Mouse (Mus musculus): ENCODE data around the gene Clca2. TPM values are rescaled to one million over a fixed set of nuclear protein-coding genes. Genes with fewer than 3 reads are reported as not detected.
"Not testable (repeated sequence)": the region's sequence is repeated elsewhere in the genome, so short reads cannot be mapped to it uniquely, and the experiment has no call there.

The Clca2 gene
- total RNA-seq, 4 experiments from 2014 or later, result 0.10 to 0.16 TPM; not detected in 2

- DNase-seq (ENCODE audit: low spot score in 2 of 2), result no peak
Observed at GRCm38 (mm10) chr3:145086180-145086579, 13.1 kb downstream of the Clca2 start.

- no peak for DNase-seq (ENCODE audit: low spot score in 2 of 2)
Observed at GRCm38 (mm10) chr3:145083081-145083480, 16.2 kb downstream of the Clca2 start.

DNA sequence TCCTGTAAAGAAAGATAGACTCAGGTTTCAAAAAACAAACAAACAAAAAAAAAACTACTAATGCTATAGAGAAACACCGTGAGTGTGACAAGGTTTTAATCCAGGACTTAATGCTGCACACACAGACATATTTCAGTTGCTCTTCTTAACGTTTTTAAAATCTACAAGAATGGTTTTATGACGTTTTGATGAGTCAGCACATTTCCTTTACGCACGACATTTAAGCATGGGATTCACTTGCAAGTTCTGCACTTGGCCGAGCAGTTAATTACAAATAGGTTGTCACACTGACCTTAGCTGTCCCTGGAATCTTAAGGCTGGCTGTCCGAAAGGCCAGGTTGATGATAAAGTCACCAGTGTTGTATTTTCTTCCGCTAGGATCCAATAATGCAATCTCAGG, 18.3 kb downstream of the Clca2 start:
- no peak for DNase-seq (ENCODE audit: low spot score in 2 of 2)

DNA sequence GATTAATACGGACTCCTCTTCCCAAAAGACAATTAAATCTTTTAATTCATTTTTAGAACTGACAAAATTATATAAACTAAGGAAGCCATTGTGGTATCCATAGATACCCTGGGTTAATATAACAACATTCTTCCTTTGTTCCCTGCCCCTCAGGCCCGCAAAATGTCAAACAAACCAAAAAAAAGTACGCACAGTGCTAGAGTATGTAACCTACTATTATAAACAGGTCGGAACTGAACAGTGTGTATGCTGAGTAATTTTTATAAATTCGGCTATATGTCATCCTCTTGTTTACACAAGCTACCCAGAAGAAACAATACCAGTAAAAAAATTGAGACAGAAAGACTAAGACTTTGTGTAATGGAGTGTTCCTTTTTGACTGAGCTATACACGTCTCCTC, 20.8 kb downstream of the Clca2 start:
- DNase-seq (ENCODE audit: low spot score in 2 of 2), result no peak

DNA sequence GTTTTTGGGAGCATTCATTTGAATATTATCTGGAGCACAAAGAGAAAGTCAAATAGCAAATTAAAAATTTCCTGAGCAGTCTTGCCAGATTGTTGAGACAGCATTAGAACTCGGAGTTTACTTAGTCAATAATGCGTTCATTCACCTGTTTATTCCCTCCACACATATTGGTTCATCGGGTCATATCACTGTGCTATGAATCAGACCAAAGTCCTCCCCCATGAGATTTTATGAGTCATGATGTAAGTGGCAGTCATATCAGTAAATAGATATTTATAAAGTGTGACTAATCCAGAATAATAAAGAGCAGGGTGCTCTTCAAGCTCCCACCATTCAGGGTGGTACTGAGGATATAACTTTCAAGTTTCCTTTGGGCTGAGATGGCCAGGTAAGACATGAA, 26.9 kb downstream of the Clca2 start:
- no peak for DNase-seq (ENCODE audit: low spot score in 2 of 2)

DNA sequence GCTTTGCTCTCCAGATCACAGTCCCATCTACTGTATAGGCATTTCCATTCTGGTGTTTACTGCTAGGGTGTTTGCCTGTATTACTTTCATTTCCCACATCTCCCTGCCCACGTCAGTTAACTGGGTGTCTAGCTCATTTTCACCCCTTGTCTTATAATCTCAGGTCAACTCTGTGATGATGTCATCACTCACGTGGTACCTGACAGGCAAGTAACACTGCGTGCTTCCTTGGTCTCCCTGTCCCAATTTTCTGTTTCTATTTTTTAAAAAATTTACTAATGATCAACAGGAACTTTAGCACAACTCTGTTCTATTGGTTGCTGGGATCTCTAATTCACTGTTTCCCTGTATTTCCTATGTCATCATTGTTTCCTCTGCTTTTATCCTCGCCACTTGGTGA, 30.3 kb downstream of the Clca2 start:
- no peak for DNase-seq (ENCODE audit: low spot score in 2 of 2)

- DNase-seq (ENCODE audit: low spot score in 2 of 2), result not testable (repeated sequence)
Observed at GRCm38 (mm10) chr3:145055138-145055537, 44.1 kb downstream of the Clca2 start.

- DNase-seq (ENCODE audit: low spot score in 2 of 2), result no peak
Observed at GRCm38 (mm10) chr3:145049820-145050219, 49.4 kb downstream of the Clca2 start.

DNA sequence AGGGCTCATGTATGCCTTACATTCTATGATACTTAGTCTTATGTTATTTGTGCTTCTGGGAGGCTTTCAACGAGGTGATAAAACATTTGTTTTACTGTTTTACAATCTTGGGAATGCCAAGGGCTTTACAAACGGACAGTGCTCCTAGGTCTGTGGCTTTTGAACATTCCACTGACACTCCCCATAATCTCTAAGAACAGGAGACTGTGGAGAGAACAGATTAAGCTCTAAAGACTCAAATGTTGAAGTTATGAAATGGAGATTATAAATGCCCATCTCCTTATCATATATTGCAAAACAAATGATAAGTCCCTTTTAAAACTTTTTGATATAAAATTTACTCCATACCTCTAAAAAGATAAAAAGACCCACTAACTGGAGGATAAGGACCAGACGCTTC, 60.4 kb downstream of the Clca2 start:
- DNase-seq (ENCODE audit: low spot score in 2 of 2), result no peak

GRCm38 (mm10) chr3:145032676-145033075, 66.6 kb downstream of the Clca2 start, which contains the start of gene Clca1:
Gene Clca1, minus strand, starts transcription at chr3:145032776.
- no peak for DNase-seq (ENCODE audit: low spot score in 2 of 2)

GRCm38 (mm10) chr3:145028036-145028435, 71.2 kb downstream of the Clca2 start:
- DNase-seq (ENCODE audit: low spot score in 2 of 2), result no peak

- no peak for DNase-seq (ENCODE audit: low spot score in 2 of 2)
Observed at GRCm38 (mm10) chr3:145026750-145027149, 72.5 kb downstream of the Clca2 start.

Other genes starting within 250 kb of the Clca2 start
- gene Clca4b, start 166.9 kb downstream of the Clca2 start, total RNA-seq (2022), result not detected
- gene Clca4a, start 124.4 kb downstream of the Clca2 start, total RNA-seq (2022), result under 1 TPM in 2 of 4 experiments, not detected in 2; 0.08 to 0.18 TPM
- gene Clca1, start 66.7 kb downstream of the Clca2 start, total RNA-seq (2022), result not detected
- gene Odf2l, start 19.1 kb upstream of the Clca2 start, total RNA-seq (2022), result 10 to 100 TPM in 1 of 4 experiments, 1 to 10 TPM in 3; 7.1 to 10.2 (median 7.8) TPM
- gene Col24a1, start 193.0 kb upstream of the Clca2 start, total RNA-seq (2022), result 1 to 10 TPM in 2 of 4 experiments, under 1 TPM in 2; 0.63 to 1.2 (median 0.87) TPM

Data from gastrocnemius, adult 8-10 months (tissue).